Mouse (Mus musculus): ENCODE results near the gene Srsf10.

GRCm38 (mm10) chr4:135899050-135899448, 43.5 kb downstream of the Srsf10 start:
- TF ChIP-seq CTCF (IDR thresholded peaks at IDR 0.05; ENCODE audit: control insufficient read depth, insufficient read depth, insufficient read length): no peak
- no peak for TF ChIP-seq MAX (IDR thresholded peaks at IDR 0.05)
- no peak for TF ChIP-seq MYOG (IDR thresholded peaks at IDR 0.05; ENCODE audit: control insufficient read depth, extremely low read depth, insufficient read length)
- TF ChIP-seq USF1 (IDR thresholded peaks at IDR 0.05; ENCODE audit: low read depth): no peak
- no peak for TF ChIP-seq MYOD1 (IDR thresholded peaks at IDR 0.05; ENCODE audit: control insufficient read depth, insufficient read length, low read depth)
- no peak for TF ChIP-seq FOSL1 (IDR thresholded peaks at IDR 0.05; ENCODE audit: insufficient read depth, low read length, poor library complexity, severe bottlenecking)
- no peak for TF ChIP-seq CEBPB (IDR thresholded peaks at IDR 0.05; ENCODE audit: low read depth)

Data from C2C12 (cell line).